Mouse (Mus musculus) spleen, embryonic (tissue): Measurements from ENCODE around the gene Fem1a.

Experiments used
- CTCF ChIA-PET: fragments of 350-600 bp; sonication (Branson Sonifier 250); formaldehyde crosslinking; loops from one replicate; lab custom pipeline; 2022; lab: Charles Lee

The Fem1a gene

DNA sequence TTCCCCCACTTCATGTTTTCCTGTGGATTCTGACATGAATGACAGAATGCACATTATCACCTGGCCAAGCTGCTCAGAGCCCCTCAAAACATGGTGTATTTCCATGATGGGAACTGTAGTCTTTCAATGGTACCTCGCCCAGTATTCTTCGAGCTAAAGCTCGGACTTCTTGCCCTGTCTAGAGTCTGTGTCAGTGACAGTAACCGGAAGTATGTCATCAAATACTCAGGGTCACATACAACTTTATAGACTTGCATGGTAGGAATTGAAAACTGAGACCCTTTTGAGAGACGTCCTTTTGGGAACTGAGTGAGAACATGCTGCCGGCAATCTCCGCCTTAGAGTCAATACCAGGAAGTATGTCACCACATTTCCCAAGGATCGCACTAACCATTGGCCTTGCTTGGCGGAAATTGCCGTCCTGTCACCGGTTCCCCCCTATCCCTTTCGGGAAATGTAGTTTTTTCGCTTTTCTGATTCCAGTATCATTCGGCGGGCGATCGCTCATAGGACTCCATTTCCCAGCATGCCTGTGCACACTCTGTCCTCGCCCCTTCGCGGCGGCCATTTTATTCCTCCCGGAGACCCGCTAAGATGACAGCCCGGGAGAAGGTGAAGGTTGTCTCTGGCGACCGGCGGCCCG lies at the start of gene Fem1a:
Gene Fem1a (plus strand): TSS at position 572 of the 643 bp plus-strand sequence.
- CTCF ChIA-PET: interaction anchor here (0.5 to 1.2 kb wide), 2 partner anchors 14 to 1072 kb away, joined by 3 to 5 read pairs; no protein-coding TSS in a partner anchor

DNA sequence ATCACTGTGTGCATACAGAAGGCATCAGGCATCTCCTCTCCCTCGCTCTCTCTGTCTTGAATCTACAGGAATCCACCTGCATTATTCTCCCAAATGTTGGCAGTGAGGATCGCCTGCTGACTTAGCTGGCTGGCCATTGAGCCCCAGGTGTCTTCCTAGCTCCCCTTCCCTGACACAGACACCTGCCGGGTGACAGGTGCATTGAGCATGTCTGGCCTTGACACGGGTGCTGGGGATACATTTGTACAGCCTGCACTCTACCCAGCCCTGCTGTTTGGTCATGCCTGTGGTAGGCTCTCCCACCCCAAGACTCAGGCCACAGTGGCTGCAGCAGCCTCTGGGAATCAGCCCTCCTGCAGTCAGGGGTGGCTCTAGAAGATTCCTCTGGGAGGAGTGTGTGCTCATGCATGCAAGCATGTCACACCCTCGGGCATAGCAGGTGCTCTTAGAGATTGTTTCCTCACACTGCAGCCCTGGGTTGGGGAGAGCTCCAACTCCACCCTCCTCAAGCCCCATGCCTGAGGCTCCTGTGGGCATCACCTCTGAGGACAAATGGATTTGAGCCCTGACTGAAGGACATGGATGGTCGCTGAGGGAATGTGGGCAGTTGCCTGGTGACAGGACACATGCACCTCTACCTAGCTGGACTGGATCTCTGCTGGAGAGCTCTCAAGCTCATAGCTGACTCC lies 49.5 kb upstream of the Fem1a start:
- CTCF ChIA-PET: no interaction called here

DNA sequence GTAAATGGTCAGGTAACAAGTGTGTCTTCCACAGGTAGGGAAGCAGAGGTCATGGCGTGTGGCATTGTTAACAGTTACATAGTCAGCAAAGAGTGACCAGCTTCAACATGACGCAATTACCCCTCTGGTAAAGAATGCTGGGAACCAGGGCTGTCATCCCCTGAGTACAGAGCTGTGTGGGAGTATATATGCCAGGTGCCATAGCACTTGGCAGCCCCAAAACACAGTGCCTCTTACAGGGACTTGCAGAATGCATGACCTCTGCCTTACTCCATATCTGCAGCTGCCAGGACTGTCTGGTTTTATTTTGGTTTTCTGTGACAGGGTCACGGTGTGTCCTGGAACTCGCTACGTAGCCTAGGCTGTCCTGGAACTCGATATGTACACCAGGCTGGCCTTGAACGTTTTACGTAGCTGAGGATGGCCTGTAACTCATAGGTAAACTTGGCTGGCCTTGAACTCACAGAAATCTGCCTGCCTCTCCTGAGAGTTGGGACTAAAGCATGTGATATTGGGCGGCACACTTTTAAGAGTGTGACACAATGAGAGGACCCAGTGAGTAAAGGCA lies 48.6 kb upstream of the Fem1a start:
- CTCF ChIA-PET: no interaction called here

DNA sequence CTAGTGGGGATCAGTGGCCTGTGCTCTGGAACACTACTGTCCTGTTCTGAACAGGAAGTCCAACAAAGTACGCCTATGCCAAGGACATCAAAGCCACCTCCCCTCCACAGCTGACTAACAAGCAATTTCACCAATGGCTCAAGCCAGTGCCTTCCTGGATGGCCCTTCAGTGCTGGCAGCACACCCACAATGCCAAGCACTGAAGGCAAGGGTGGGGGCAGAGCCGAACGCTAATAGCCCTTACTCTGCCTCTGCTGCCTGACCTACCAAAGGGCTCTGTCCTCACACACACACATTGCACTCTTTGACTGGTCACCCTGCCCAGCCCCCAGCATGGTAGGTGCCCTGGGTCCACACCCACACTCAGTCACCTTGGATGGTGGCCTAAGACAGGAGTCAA lies 47.8 kb upstream of the Fem1a start:
- CTCF ChIA-PET: no interaction called here

- CTCF ChIA-PET: no interaction called here
Observed at GRCm38 (mm10) chr17:56211090-56211489, 45.5 kb upstream of the Fem1a start.

GRCm38 (mm10) chr17:56212676-56213075 lies 43.9 kb upstream of the Fem1a start:
- CTCF ChIA-PET: no interaction called here

DNA sequence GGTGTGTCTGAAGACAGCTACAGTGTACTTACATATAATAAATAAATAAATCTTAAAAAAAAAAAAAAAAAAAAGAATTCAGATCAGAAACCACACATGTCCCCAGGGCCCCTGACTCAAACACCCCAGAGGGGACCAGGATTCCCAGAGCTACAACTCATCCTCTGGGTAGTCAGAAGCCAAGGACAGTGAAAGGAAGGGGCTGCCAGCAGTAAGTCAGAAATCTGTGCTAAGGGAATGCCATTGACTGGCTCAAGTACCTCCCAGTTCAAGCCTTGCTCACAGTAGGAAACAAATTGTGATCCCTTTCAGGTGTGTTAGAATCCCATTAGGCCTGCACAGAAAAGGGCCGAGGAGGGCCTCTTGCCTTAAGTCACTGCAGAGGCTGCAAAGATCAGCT lies 42.4 kb upstream of the Fem1a start:
- CTCF ChIA-PET: interaction anchor here (0.6 to 0.7 kb wide), 2 partner anchors 48 to 299 kb away, joined by 3 read pairs; no protein-coding TSS in a partner anchor

DNA sequence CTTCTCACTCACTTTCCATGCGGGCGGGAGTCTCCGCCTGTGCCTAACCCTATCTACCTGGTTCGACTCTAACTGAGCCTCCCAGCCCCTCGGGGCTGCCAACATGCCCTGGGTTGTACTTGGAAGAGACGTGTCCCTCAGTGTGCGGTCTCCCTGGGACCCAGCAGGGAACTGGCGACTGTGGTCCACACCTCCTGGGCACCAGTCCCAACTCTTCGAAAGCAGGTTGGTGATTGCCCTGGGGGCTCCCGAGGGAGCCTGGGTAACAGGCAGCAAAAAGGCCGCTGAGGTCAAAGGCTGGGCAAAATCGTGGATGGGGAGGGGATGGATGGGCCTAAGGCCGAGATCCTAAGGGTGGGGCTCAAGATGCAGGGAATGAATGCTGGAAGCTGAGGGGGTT lies 38.9 kb upstream of the Fem1a start:
- CTCF ChIA-PET: no interaction called here

DNA sequence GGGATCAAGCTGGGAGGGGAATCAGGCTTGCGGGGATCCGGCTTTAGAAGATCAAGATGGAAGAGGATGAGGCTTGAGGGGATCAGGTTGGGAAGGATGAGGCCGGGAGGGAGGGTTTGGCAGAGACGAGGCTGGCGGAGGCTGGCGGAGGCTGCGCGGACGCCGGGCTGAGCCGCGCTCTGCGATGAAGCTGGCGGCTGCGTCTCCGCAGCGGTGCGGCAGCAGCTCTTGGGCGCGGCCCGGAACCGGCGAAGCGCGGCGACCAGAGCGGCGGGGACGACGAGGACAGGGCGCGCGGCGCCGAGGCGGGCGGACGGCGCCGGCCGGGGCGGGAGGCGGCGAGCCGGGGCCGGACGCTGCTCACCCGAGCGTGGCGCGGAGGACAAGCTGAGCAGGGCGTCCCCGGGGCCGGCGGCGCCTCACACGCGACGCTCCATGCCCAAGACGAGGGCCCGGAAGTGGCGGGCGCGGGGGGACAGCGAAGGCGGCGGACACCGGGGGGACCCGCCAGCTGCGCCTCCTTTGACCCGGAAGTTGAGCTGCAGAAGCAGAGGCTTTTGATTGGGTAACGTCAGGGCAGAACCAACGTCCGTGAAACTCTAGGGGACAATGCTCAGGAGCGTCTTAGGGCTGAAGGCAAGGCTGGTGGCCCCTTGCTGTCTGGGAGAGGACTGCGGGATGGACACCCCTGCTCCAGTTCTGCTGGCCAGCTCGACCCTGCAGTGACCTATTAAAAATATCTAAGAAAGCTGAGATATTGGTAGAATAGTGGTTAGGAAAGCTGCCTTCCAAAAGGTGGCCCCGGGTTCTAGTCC lies 38.0 kb upstream of the Fem1a start, which contains the start of gene Dpp9:
Gene Dpp9 (minus strand): TSS at position 529 of the 815 bp plus-strand sequence.
- CTCF ChIA-PET: interaction anchor here (0.6 kb wide), 2 partner anchors 18 to 107 kb away, joined by 3 read pairs; no protein-coding TSS in a partner anchor

GRCm38 (mm10) chr17:56219251-56219650 lies 37.4 kb upstream of the Fem1a start:
- CTCF ChIA-PET: interaction anchor here (0.6 kb wide), 1 partner anchor 108 kb away, joined by 3 read pairs; no protein-coding TSS in a partner anchor

GRCm38 (mm10) chr17:56219805-56220204 lies 36.8 kb upstream of the Fem1a start:
- CTCF ChIA-PET: interaction anchor here (0.5 kb wide), 1 partner anchor 107 kb away, joined by 11 read pairs; no protein-coding TSS in a partner anchor

- CTCF ChIA-PET: no interaction called here
Observed at GRCm38 (mm10) chr17:56224916-56225315, 31.7 kb upstream of the Fem1a start.

DNA sequence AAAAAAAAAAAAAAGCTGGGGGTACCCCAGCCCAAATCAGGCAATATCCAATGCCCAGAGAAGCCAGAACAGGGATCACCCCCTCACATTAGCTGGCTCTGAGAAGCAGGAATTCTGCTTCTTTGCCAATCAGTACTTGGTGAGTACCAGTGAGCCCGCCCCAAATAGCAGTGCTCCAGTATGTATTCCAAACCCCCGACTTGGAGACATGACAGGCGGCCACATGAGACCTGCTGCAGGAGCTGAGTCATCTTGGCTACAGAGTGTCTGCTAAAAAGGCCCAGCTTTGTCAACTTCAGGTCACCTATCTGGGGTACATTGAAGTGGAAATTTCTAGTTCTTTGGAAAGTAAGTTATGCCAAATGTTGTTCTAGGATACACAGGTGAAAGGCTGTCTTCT lies 30.0 kb upstream of the Fem1a start:
- CTCF ChIA-PET: no interaction called here

GRCm38 (mm10) chr17:56229943-56230342 lies 26.7 kb upstream of the Fem1a start:
- CTCF ChIA-PET: no interaction called here

GRCm38 (mm10) chr17:56233389-56233788 lies 23.2 kb upstream of the Fem1a start:
- CTCF ChIA-PET: no interaction called here

DNA sequence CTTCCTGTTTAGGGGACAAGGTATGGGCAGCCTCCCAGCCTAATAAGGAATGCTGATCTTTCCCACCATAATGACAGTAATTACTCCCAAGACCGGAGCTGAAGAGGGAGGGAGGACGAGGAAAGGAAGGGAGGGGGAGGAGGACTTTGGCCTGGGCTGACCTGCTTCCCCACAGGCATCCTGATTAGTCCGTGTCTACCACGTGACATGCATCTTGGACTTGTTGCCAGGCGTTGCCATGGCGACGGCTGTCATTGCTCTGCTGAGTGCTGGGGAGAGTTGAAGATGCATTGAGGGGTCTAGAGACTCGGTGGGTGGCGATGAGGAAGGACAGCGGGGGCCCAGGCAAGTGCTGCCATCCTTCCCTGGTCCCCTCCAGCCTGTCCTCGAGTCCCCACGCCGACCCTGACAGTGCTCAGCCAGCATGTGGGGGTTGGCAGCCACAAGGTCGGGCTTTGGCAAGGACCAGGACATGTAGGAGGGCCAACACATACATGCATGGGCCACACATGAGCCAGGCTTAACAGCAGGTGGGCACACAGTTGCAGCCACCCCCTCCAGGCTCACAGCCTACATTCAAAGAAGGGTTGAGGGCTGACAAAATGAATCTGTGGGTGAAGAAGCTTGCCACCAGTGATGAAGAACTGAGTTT lies 22.7 kb upstream of the Fem1a start:
- CTCF ChIA-PET: no interaction called here

DNA sequence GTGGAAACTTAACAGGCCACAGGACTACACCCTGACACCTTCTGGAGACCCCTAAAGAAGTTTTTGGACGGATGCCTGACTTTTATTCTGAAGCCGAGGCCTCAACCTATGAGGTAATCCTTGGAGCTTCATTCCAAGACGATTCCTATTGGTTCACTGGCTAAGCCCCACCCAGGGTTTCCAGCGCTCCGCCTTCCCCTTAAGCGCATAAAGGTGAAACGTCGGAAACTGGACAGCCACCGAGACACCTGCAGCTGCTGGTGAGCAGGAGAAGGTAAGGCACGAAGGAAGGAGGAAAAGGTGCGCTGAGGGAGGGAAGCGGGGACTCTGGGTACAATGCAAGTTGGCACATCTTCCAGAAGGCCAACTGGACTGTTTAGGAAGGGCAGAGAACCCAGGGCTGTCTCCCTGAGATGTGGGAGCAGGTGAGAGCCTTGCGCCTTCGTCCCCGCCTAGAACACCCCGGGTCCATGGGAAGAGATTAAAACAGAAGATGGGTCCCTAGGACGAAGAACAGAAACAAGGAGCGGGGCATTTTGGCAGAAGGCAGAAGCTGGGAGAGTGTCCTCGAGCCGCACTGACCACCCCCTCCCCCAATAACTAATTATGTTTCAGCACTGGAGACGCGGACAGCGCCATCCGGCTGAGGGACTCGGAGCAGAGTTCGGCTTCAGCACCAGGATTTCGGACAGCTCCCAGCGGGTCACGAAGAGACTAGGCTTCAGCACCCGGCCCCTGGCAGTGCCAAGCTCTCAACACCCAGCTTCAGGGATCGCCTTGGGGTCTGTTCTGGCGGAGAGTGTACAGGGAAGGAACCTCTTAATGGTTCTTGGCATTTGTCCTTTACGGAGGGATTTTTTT lies 14.8 kb upstream of the Fem1a start:
- CTCF ChIA-PET: no interaction called here

- CTCF ChIA-PET: no interaction called here
Observed at GRCm38 (mm10) chr17:56245608-56246007, 11.0 kb upstream of the Fem1a start.

GRCm38 (mm10) chr17:56251136-56251829 lies 5.3 kb upstream of the Fem1a start:
- CTCF ChIA-PET: no interaction called here

DNA sequence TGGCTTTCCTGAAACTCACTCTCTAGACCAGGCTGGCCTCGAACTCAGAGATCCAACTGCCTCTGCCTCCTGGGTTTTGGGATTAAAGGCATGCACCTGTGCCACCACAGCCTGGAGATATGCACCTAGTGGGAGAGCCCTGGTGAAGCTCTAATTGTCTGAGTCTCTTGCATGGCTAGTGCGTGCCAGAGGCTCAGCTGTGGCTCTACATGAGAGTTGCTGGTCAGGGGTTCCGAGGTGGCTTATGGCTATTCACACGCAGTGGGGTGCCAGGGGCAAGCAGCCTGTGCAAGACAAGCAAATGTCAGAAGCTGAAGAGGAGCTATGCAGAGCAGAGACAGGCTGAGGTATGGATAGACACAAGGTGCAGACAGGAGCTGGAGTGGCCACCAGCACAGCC lies 1.9 kb upstream of the Fem1a start:
- CTCF ChIA-PET: no interaction called here
